Mouse (Mus musculus) stomach, embryonic 14.5 days (tissue): ENCODE measurements around the gene Lbp. TPM values are rescaled to one million over a fixed set of nuclear protein-coding genes. Genes with fewer than 3 reads are reported as not detected.

Source experiments
- ATAC-seq: fragments of 200-750 bp; cut with Nextera tagmentation; 2 replicates; pipeline ENCODE4 v1.8.0; 2017; ENCODE audit warnings: low read depth, moderate TSS enrichment; ENCODE audit not compliant: insufficient number of reproducible peaks, insufficient read depth, low FRiP score
- H3K27ac ChIP-seq: fragments of 300-500 bp; sonication (generic); 2 replicates; pipeline ENCODE4 v1.5.1; 2014; ENCODE audit warnings: mild to moderate bottlenecking, low read length, moderate library complexity, mixed read lengths
- H3K27me3 ChIP-seq: fragments of 300-500 bp; sonication (generic); 2 replicates; pipeline ENCODE4 v1.6.1; 2014; ENCODE audit warnings: low read length, control low read depth, mixed read lengths; ENCODE audit not compliant: control insufficient read depth, insufficient read depth
- H3K36me3 ChIP-seq: fragments of 300-500 bp; sonication (generic); 2 replicates; pipeline ENCODE4 v1.6.1; 2014; ENCODE audit warnings: mild to moderate bottlenecking, control low read depth, low read length, moderate library complexity, mixed read lengths; ENCODE audit not compliant: control insufficient read depth, insufficient read depth
- H3K4me1 ChIP-seq: fragments of 300-500 bp; sonication (generic); 2 replicates; pipeline ENCODE4 v1.6.1; 2014; ENCODE audit warnings: low read length, control low read depth, mixed read lengths; ENCODE audit not compliant: control insufficient read depth, insufficient read depth
- H3K4me2 ChIP-seq: fragments of 300-500 bp; sonication (generic); replicated peaks from 2 replicates; pipeline ENCODE4 v1.6.1; 2014; ENCODE audit warnings: low read depth, low read length, control low read depth
- H3K4me3 ChIP-seq: fragments of 300-500 bp; sonication (generic); 2 replicates; pipeline ENCODE4 v1.5.1; 2014; ENCODE audit warnings: low read depth, low read length, control low read depth
- H3K9ac ChIP-seq: fragments of 300-500 bp; sonication (generic); replicated peaks from 2 replicates; pipeline ENCODE4 v1.6.1; 2014; ENCODE audit warnings: low read depth, mild to moderate bottlenecking, control low read depth, low read length, moderate library complexity, mixed read lengths
- H3K9me3 ChIP-seq: fragments of 300-500 bp; sonication (generic); 2 replicates; pipeline ENCODE4 v1.6.1; 2016; ENCODE audit warnings: low read depth, low read length, control low read depth; ENCODE audit not compliant: control insufficient read depth
- WGBS: fragments of 180-500 bp; shearing (Covaris S2); extraction: QIAGEN DNeasy Blood & Tissue Kit; methylation state at CpG from one replicate; pipeline ENCODE4 v1.1.7; 2014; 5-methylcytosine and 5-hydroxymethylcytosine counted together
- polyA plus RNA-seq: library from polyadenylated mRNA; unstranded; fragments of >200 nt; fragmentation: Nextera tagmentation; extraction: Ambion mirVana; gene quantifications from 2 replicates; pipeline ENCODE4 v1.2.1, GENCODE M21; 2014

Gene Lbp
- polyA plus RNA-seq, 1 experiment from 2014 or later, result 3.5 TPM

GRCm38 (mm10) chr2:158373061-158373460, 66.8 kb downstream of the Lbp start:
- Histone ChIP-seq H3K27me3 (no peaks in the 10 kb centered on the region), H3K4me3 (no peak overlapping the region), H3K9ac (no peak overlapping the region), H3K4me1 (0 out of 2 replicates have a peak, but pooled peaks cover 7% of the 10 kb centered on the region), H3K4me2 (no peak overlapping the region), H3K36me3 (no peaks in the 10 kb centered on the region), H3K9me3 (no peaks in the 10 kb centered on the region), H3K27ac (no peak overlapping the region)
- 45% methylated on average over 5 of the region's 5 CpGs for WGBS
- ATAC-seq, result no peak

DNA sequence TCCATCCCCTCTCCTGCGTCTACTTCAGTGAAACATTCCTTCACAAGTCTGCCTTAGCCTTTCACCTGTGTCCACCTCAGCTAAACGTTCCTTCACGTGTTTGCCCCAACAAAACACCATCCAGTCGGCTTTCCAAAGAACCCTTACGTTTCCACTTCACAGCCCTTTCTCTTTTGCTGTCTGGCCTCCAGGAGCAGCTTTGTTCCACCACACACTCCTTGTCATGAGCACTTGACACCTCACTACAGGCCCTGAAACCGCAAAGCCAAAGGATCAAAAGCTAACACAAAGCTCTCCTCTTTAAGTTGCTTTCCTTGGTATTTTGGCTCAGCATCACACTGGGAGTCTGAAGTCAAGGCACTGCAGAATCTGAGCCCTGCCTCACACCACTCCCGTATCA, 67.2 kb downstream of the Lbp start:
- ATAC-seq, result no peak
- no peak overlapping the region for H3K4me3 ChIP-seq
- H3K9ac ChIP-seq, result no peak overlapping the region
- H3K4me2 ChIP-seq, result no peak overlapping the region
- no peaks in the 10 kb centered on the region for H3K36me3 ChIP-seq
- H3K27ac ChIP-seq, result no peak overlapping the region
- 64% methylated on average over 7 of the region's 7 CpGs for WGBS
- no peaks in the 10 kb centered on the region for H3K27me3 ChIP-seq
- H3K9me3 ChIP-seq, result no peaks in the 10 kb centered on the region
- H3K4me1 ChIP-seq, result 0 out of 2 replicates have a peak, but pooled peaks cover 7% of the 10 kb centered on the region

- H3K4me2 ChIP-seq, result peak within 1 kb of the TSS; percentile 60
- peak within 1 kb of the TSS; percentile 29 for H3K4me3 ChIP-seq
- no peaks in the 10 kb centered on the region for H3K36me3 ChIP-seq
- no peaks in the 10 kb centered on the region for H3K27me3 ChIP-seq
- no peak within 1 kb of the TSS for H3K27ac ChIP-seq
- 0 out of 2 replicates have a peak, but pooled peaks have one; percentile 42 for ATAC-seq
- no peaks in the 10 kb centered on the region for H3K9me3 ChIP-seq
- H3K9ac ChIP-seq, result 0 out of 2 replicates have a peak within 1 kb of the TSS, but pooled peaks have one; percentile 6
- 2% methylated on average over 36 of the region's 36 CpGs for WGBS
- H3K4me1 ChIP-seq, result 0 out of 2 replicates have a peak, but pooled peaks cover 7% of the 10 kb centered on the region
Observed at GRCm38 (mm10) chr2:158375443-158376122, 69.3 kb downstream of the Lbp start, which contains the start of gene Snhg11. Gene Snhg11 (plus strand): TSS chr2:158375638.

GRCm38 (mm10) chr2:158376123-158376687, 69.9 kb downstream of the Lbp start:
- Histone ChIP-seq H3K36me3 (no peaks in the 10 kb centered on the region), H3K27me3 (no peaks in the 10 kb centered on the region), H3K27ac (no peak overlapping the region), H3K4me3 (no peak overlapping the region), H3K9ac (no peak overlapping the region), H3K9me3 (no peaks in the 10 kb centered on the region), H3K4me1 (0 out of 2 replicates have a peak, but pooled peaks cover 7% of the 10 kb centered on the region), H3K4me2 (peak overlapping the region; percentile 60)
- ATAC-seq, result no peak
- 28% methylated on average over 12 of the region's 12 CpGs for WGBS

GRCm38 (mm10) chr2:158376798-158377197, 70.5 kb downstream of the Lbp start:
- Histone ChIP-seq H3K4me1 (0 out of 2 replicates have a peak, but pooled peaks cover 7% of the 10 kb centered on the region), H3K4me3 (no peak overlapping the region), H3K27ac (no peak overlapping the region), H3K4me2 (no peak overlapping the region), H3K9me3 (no peaks in the 10 kb centered on the region), H3K9ac (no peak overlapping the region), H3K36me3 (no peaks in the 10 kb centered on the region), H3K27me3 (no peaks in the 10 kb centered on the region)
- WGBS, result 66% methylated on average over 7 of the region's 7 CpGs
- ATAC-seq, result no peak

- WGBS, result 89% methylated on average over 1 of the region's 1 CpGs
- no peaks in the 10 kb centered on the region for H3K27me3 ChIP-seq
- H3K4me2 ChIP-seq, result no peak overlapping the region
- H3K4me3 ChIP-seq, result no peak overlapping the region
- 0 out of 2 replicates have a peak, but pooled peaks cover 7% of the 10 kb centered on the region for H3K4me1 ChIP-seq
- H3K27ac ChIP-seq, result no peak overlapping the region
- no peak overlapping the region for H3K9ac ChIP-seq
- no peak for ATAC-seq
- H3K9me3 ChIP-seq, result no peaks in the 10 kb centered on the region
- no peaks in the 10 kb centered on the region for H3K36me3 ChIP-seq
Observed at GRCm38 (mm10) chr2:158377811-158378210, 71.5 kb downstream of the Lbp start.

GRCm38 (mm10) chr2:158379354-158380078, 73.2 kb downstream of the Lbp start:
- H3K27me3 ChIP-seq, result no peaks in the 10 kb centered on the region
- 0 out of 2 replicates have a peak, but pooled peaks cover 7% of the 10 kb centered on the region for H3K4me1 ChIP-seq
- no peak overlapping the region for H3K4me2 ChIP-seq
- no peak overlapping the region for H3K9ac ChIP-seq
- 45% methylated on average over 13 of the region's 13 CpGs for WGBS
- no peaks in the 10 kb centered on the region for H3K9me3 ChIP-seq
- H3K4me3 ChIP-seq, result no peak overlapping the region
- H3K36me3 ChIP-seq, result no peaks in the 10 kb centered on the region
- ATAC-seq, result no peak
- no peak overlapping the region for H3K27ac ChIP-seq
